Mouse (Mus musculus): ENCODE measurements around the gene Abcd1. TPM values are rescaled to one million over a fixed set of nuclear protein-coding genes. Genes with fewer than 3 reads are reported as not detected.

The Abcd1 gene
- total RNA-seq, 2 experiments from 2014 or later, result 14.8 to 14.9 TPM

Other genes starting within 250 kb of the Abcd1 start
- 10 to 100 TPM; 27.0 to 29.0 TPM for gene Bgn, start 233.0 kb upstream of the Abcd1 start, total RNA-seq (2021)
- gene Atp2b3, start 213.5 kb upstream of the Abcd1 start, total RNA-seq (2021), result 10 to 100 TPM; 77.4 to 83.1 TPM
- under 1 TPM; 0.79 to 0.82 TPM for gene Dusp9, start 77.2 kb upstream of the Abcd1 start, total RNA-seq (2021)
- gene Pnck, start 56.5 kb upstream of the Abcd1 start, total RNA-seq (2021), result 100 to 1,000 TPM; 145 to 153 TPM
- 10 to 100 TPM; 85.8 to 86.1 TPM for gene Slc6a8, start 43.4 kb upstream of the Abcd1 start, total RNA-seq (2021)
- gene Bcap31, start 422 bp upstream of the Abcd1 start, total RNA-seq (2021), result 10 to 100 TPM; 69.5 to 78.3 TPM
- gene Plxnb3, start 40.5 kb downstream of the Abcd1 start, total RNA-seq (2021), result 10 to 100 TPM in 1 of 2 experiments, 1 to 10 TPM in 1; 9.9 to 13.4 TPM
- gene Srpk3, start 57.8 kb downstream of the Abcd1 start, total RNA-seq (2021), result 1 to 10 TPM; 5.8 to 7.0 TPM
- gene Idh3g, start 70.3 kb downstream of the Abcd1 start, total RNA-seq (2021), result 100 to 1,000 TPM; 167 to 178 TPM
- gene Ssr4, start 70.4 kb downstream of the Abcd1 start, total RNA-seq (2021), result 100 to 1,000 TPM in 1 of 2 experiments, 10 to 100 TPM in 1; 94.7 to 109 TPM
- gene Pdzd4, start 108.4 kb downstream of the Abcd1 start, total RNA-seq (2021), result 100 to 1,000 TPM; 113 to 120 TPM
- not detected for gene Avpr2, start 175.5 kb downstream of the Abcd1 start, total RNA-seq (2021)
- 100 to 1,000 TPM; 240 to 245 TPM for gene L1cam, start 179.5 kb downstream of the Abcd1 start, total RNA-seq (2021)
- gene Arhgap4, start 205.3 kb downstream of the Abcd1 start, total RNA-seq (2021), result 1 to 10 TPM; 5.5 to 6.0 TPM
- 10 to 100 TPM; 57.2 to 58.8 TPM for gene Naa10, start 205.3 kb downstream of the Abcd1 start, total RNA-seq (2021)
- 1 to 10 TPM; 5.4 to 6.4 TPM for gene Renbp, start 214.3 kb downstream of the Abcd1 start, total RNA-seq (2021)
- gene Hcfc1, start 249.8 kb downstream of the Abcd1 start, total RNA-seq (2021), result 10 to 100 TPM; 71.8 to 73.7 TPM

Measured in left cerebral cortex, postnatal 14 days (tissue).